ENCODE assay signal across 8 mouse cellular contexts in genomic region chr7:25009099-25009700, GRCm38 (mm10). TPM values are rescaled to one million over a fixed set of nuclear protein-coding genes. Genes with fewer than 3 reads are reported as not detected.
DNase-seq lines count a peak whose midpoint lies in the region; ATAC-seq lines count a peak whose summit lies in the region.

No protein-coding gene starts in this region.

- peaks cover 37% of the 10 kb centered on the region for H3K4me1 ChIP-seq in heart, embryonic 12.5 days (replicated peaks)
- H3K4me1 ChIP-seq in kidney, embryonic 16.5 days (ENCODE audit: insufficient read depth, low read length) = peaks cover 11% of the 10 kb centered on the region

- DNase-seq in heart, adult 18-20 months = no peak
- peak; percentile 70 to 74 for DNase-seq in frontal cortex, postnatal 10 days (ENCODE audit: low spot score in 2 of 2)
- DNase-seq in left cerebral cortex, postnatal 25 days (ENCODE audit: low spot score in 2 of 2) = peak; percentile 73 to 89
- peak; percentile 76 for DNase-seq in right cerebral cortex, postnatal 14 days
- DNase-seq in thymus, postnatal 4 days = no peak
- DNase-seq in heart, adult 11 months = no peak

- WGBS in heart, embryonic 12.5 days = 8% methylated on average over 20 of the region's 20 CpGs
- WGBS in kidney, embryonic 16.5 days = 12% methylated on average over 20 of the region's 20 CpGs

- H3K9me3 ChIP-seq in heart, embryonic 12.5 days (replicated peaks) = no peaks in the 10 kb centered on the region
- no peaks in the 10 kb centered on the region for H3K9me3 ChIP-seq in kidney, embryonic 16.5 days (ENCODE audit: low read length)

- intact Hi-C loops in left cerebral cortex, postnatal 25 days (cut with DNase I) = loop anchor here (2.0 kb wide), 1 partner anchor 56 kb away; no protein-coding TSS in a partner anchor

- no peak overlapping the region for H3K9ac ChIP-seq in heart, embryonic 12.5 days
- no peak overlapping the region for H3K9ac ChIP-seq in kidney, embryonic 16.5 days (replicated peaks; ENCODE audit: low read length)

- H3K4me3 ChIP-seq in heart, embryonic 12.5 days = peak overlapping the region; percentile 20
- no peak overlapping the region for H3K4me3 ChIP-seq in kidney, embryonic 16.5 days (ENCODE audit: low read length)

- H3K4me2 ChIP-seq in heart, embryonic 12.5 days = peak overlapping the region; percentile 51
- no peak overlapping the region for H3K4me2 ChIP-seq in kidney, embryonic 16.5 days (replicated peaks; ENCODE audit: low read depth, low read length)

- H3K27ac ChIP-seq in heart, embryonic 12.5 days (ENCODE audit: poor library complexity, severe bottlenecking) = no peak overlapping the region
- H3K27ac ChIP-seq in kidney, embryonic 16.5 days (ENCODE audit: low read length) = no peak overlapping the region

- peaks cover 14% of the 10 kb centered on the region for H3K36me3 ChIP-seq in heart, embryonic 12.5 days
- H3K36me3 ChIP-seq in kidney, embryonic 16.5 days (ENCODE audit: insufficient read depth, low read length) = no peaks in the 10 kb centered on the region

- no peak for ATAC-seq in heart, embryonic 12.5 days (ENCODE audit: insufficient number of reproducible peaks, low FRiP score)
- ATAC-seq in kidney, embryonic 16.5 days (ENCODE audit: low FRiP score, low TSS enrichment) = no peak

- peaks cover 98% of the 10 kb centered on the region for H3K27me3 ChIP-seq in heart, embryonic 12.5 days (replicated peaks)
- H3K27me3 ChIP-seq in kidney, embryonic 16.5 days (ENCODE audit: insufficient read depth, low read length) = peaks cover 81% of the 10 kb centered on the region

RNA-seq across cellular contexts. Expression of gene Atp1a3, which starts 3.4 kb away (rescaled TPM):
- polyA plus RNA-seq in heart, embryonic 12.5 days (2016; fragmentation: Nextera tagmentation; extraction: Ambion mirVana) = 2.9 and 3.8 TPM in 2 replicates
- total RNA-seq in heart, adult 18-20 months (2021) = 1 to 10 TPM in 1 of 2 experiments, under 1 TPM in 1; 0.77 to 1.4 TPM
- 1,000 to 10,000 TPM; 1,972 to 2,046 TPM for total RNA-seq in left cerebral cortex, postnatal 25 days (2021)
- polyA plus RNA-seq in kidney, embryonic 16.5 days (2015; fragmentation: Nextera tagmentation; extraction: Ambion mirVana) = 0.66 and 1.5 TPM in 2 replicates

RNA-seq across cellular contexts. Expression of gene Rabac1, which starts 36.6 kb away (rescaled TPM):
- polyA plus RNA-seq in heart, embryonic 12.5 days (2016; fragmentation: Nextera tagmentation; extraction: Ambion mirVana) = 153 and 170 TPM in 2 replicates
- 100 to 1,000 TPM; 337 to 347 TPM for total RNA-seq in heart, adult 18-20 months (2021)
- total RNA-seq in left cerebral cortex, postnatal 25 days (2021) = 100 to 1,000 TPM; 266 to 283 TPM
- polyA plus RNA-seq in kidney, embryonic 16.5 days (2015; fragmentation: Nextera tagmentation; extraction: Ambion mirVana) = 183 and 199 TPM in 2 replicates

Comparison
In these comparisons a context has a peak if more than half of its experiments do, and no peak if none do; other contexts are left out.
1. DNase-seq: peak in frontal cortex, postnatal 10 days (2 of 2), left cerebral cortex, postnatal 25 days (2 of 2) and right cerebral cortex, postnatal 14 days (single experiment); none in heart, adult 18-20 months (0 of 2), thymus, postnatal 4 days (single experiment) and heart, adult 11 months (single experiment).
2. RNA of gene Atp1a3, which starts 3.4 kb away (total RNA-seq): 1,972 to 2,046 TPM in left cerebral cortex, postnatal 25 days; 0.77 to 1.4 TPM in heart, adult 18-20 months; every median in the first group is over 100 times any median in the second.